Mouse (Mus musculus) thymus, postnatal 36 days (tissue): ENCODE measurements at regions not wholly inside any gene's neighbourhood (a gene's known extent, or its start where the extent isn't known, plus 50 kb on each side); places are given as distances from the start of the nearest gene placed in this dataset.

ENCODE experiments used
- DNase-seq, 2 experiments: peaks; one replicate each; pipeline ENCODE4 v3.0.0; 2022; ENCODE audit warnings: mixed read lengths in 2 of 2

DNA sequence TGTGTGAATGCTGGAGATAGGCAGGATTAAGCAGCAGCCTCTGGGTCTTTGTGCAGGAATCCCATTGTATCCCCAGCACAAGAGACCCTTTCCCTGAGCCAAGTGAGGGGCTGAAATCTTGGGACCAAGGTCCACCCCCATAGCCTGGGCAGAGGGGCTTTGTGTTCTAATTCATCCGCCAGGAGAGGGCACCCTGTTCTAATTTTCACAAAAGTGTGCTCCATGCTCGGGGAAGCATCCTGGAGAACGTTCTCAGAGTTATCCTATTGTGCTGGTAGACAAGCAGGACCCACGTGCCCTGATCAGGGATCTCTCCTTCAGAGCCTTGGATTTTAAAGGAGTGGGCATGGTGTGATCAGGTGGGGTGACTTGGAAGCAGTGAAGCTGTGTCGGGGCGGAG is 191.5 kb upstream of the 4931429L15Rik start:
- DNase-seq: no peak

DNA sequence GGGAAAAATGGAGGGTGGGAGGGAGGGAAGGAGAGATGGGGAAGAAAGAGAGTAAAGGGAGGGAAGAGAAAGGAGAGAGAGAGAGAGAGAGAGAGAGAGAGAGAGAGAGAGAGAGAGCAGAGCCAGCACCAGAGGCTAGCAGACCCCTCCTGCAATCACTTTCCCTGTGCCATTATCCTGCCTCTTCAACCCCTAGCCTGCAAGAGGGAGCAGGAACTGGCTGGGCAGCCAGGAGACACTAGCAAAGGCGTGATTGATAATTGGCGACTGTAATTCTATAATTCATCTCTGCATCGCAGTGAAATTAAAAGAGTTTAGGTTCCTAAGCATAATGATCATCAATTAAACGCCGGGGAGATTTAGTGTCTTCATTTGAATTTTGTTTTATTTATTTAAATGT is 190.1 kb upstream of the 4931429L15Rik start:
- no peak for DNase-seq

DNA sequence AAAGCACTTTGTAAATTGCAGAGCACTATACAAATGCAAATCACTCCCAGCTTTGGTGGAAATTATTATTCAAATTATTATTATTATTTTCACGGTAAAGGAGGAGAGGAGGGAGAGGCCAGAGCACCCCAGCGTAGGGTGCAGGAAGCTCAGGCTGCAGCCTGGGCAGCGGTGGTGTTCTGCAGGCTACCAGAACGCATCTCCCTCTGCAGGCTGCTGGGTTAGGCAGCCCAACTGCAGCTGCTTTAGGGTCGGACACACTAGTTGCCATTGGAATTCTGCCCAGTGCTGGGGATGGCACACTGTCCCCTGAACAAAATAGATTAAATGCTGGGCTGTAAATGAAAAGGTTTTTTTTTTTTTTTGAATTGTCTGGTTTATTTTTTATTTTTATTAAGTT is 189.7 kb upstream of the 4931429L15Rik start:
- DNase-seq: no peak

DNA sequence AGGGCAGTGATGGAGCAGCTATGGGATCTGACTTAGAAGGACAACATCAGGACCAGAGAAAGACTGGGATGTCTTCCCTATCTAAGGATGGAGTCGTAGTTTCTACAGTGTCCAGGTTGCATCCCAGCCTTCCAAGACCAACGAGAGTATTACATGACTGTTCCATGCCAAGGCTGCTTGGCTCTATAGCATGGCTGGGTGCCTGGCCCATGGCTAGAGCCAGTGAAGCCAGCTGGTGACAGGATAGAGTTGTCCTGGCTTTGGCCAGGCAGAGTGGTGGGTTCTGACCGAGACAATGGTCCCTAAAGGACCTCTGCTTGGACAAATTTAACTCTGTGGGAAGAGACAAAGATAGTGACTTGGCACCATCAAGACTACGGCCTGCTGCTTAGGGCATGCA is 187.2 kb upstream of the 4931429L15Rik start:
- no peak for DNase-seq

DNA sequence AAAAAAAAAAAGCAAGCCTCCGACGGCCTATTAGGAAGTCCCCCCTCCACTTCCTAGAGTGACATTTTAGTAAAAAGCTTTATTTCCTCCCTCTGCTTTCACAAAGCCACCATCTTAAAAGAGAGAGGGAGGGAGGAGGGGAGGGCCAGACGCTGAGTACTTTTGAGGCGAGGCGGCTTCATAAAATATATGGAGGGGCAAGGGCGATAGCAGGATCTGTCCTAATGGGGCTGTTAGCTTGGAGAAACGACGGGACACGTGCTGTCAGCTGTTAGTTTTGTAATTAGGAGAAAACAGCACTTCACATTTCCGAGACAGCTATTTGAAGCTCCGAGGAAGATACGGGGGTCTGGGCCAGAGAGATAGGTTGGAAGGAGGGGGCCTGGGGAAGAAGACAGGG is 184.8 kb upstream of the 4931429L15Rik start:
- no peak for DNase-seq

- no peak for DNase-seq
These were observed 184.3 kb upstream of the 4931429L15Rik start for GRCm38 (mm10) chr9:46504133-46504416.

- DNase-seq: no peak
These were observed 183.7 kb upstream of the 4931429L15Rik start for GRCm38 (mm10) chr9:46503321-46504132.

- no peak for DNase-seq
These were observed 179.6 kb upstream of the 4931429L15Rik start for GRCm38 (mm10) chr9:46499426-46499825.

DNA sequence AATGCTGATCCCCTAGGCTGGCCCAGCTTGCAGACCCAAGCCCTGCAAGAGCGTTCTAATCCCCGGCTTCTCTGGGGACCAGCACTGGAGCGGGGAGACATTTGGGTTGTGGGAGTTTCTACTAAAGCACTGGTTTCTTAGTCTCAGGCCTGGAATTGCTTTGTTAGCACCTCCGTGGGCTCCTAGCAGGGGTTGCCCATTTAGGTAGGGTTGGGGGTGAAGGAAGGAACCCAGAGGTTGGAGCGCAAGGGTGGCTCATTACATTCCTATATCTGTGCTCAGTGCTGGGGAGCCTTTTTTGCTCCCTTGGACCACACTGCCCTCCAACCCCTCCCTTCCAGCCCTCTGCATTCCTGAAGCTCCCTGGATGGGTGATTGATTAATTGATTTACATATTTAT is 179.1 kb upstream of the 4931429L15Rik start:
- DNase-seq: no peak

DNA sequence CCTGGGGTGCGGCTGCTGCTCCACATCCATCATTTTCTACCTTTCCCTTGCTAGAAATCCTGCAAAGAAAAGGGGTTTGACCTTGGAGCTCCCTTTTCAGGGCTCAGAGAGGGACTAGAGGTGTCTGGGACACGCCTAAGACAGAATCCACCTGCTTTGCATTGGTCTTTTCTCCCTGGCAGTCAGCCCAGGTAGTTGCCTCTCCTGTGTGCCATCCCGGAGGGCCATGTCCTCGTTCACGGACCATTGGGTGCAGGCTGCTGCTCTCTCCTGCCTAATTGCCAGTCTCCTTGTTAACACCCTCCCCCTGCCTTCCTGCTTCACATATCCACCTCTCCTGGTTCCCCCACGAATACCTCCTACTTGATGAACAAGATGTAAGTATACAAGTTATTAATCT is 175.5 kb upstream of the 4931429L15Rik start:
- DNase-seq: no peak

DNA sequence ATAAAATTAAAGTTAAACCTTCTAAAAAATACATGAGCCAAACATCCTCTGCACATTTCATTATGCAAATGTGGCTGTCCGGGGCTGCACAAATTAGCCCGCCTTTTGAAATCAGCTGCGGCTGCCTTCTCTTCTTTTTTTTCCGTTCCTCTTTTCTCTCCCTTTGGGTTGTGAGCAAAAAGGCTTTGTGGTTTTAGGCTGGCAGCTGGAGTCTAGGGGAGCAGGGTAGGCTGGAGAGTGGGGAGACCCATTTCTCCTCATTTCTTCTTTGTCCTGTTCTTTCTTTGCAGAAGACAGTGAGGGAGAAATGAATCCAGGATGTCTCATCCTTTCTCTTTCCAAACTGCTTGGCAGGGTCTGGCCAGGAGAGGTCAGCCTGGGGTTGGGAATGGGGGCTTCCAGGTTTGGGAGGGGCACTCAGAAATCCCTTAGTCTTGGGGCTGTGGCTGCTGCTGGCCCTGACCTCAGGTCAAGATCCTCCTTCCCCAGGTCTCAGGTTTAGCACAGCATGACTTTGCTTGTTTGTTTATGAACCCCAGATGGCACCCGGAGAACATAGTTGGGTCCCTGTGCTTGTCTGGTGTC is 163.2 kb upstream of the 4931429L15Rik start:
- no peak for DNase-seq

DNA sequence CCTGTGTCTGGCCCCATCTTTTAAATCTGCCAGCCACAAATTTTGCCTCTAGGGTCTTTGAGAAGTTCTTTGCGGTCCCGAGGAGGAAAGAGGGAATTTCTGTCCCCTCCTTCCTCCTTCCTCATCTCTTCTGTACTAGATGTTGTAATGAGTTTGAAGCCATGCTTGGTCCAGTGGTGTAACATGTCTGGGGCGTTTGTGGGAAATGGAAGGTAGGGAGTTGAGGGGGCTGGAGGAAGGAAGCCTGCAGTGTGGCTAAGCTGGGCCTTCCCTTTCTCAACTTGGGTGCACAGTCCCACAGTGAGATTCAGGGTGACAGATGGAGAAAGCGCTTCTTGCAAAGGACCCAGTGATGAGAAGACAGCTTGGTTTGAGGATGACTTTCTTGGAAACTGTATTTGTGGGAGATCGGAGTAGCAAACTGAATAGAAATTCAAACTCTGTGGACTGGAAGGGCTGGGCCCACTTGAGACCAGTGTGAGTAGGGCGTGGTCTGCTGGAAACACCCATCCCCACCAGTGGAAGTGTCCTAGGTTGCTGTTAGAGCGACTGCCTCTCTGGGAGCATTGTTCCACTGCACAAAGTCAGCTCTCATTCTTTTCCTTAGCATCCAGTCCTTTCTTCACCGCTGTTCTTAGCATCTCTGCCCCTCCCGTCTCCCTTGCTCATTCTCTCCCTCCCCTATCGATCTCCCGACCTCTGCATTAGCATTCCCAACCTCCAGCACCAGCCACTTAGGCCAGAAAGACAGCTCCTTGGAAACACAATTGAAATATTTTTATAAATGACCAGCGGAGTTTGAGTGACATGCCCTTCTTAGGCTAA is 162.5 kb upstream of the 4931429L15Rik start:
- no peak for DNase-seq

DNA sequence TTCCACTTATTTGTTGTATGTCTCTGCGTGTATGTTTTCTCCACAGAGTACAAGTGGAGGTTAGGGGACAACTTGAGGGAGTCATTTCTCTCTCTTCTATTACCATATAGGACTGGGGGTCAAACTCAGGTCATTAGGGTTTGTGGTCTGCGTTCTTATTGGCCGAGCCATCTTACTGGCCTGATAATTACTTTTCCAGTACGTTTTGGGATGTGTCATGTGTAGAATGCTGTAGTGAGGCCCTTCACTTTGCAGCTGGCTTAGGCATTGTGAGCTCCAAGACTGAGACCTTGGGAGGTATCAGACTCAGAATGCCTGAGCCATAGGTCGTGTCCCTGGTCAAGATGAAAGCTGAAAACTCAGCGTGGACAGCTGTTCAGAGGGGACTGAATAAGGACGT is 161.7 kb upstream of the 4931429L15Rik start:
- no peak for DNase-seq

DNA sequence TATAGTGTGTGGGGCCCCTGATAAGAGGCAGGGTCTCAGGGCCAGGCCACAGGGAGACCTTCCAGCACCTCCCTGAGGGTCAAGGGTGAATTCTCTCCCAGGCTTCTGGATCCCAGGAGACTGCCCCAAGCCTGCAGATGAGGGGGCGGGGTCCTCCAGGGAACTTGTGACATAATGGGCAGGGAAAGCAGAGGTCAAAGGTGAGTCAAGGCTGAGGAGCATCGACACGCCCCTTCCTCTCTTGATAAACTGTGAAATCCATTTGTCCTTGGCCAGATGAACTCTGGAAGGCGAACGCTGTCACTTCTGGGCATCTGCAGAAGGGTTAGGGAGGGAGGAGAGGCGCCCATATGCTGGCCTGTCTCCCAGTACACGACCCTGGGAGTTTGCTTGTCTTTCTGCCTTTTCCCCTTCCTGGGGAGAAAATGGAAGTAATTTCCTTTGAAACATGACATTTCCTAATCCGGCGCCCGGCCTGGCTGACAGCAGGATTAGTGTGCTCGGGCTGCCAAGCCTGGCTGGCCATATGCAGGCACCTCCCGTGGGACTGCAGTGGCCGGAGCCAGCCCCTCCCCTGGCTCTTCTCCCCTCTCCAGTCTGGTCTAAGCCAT is 160.4 kb upstream of the 4931429L15Rik start:
- DNase-seq: no peak

DNA sequence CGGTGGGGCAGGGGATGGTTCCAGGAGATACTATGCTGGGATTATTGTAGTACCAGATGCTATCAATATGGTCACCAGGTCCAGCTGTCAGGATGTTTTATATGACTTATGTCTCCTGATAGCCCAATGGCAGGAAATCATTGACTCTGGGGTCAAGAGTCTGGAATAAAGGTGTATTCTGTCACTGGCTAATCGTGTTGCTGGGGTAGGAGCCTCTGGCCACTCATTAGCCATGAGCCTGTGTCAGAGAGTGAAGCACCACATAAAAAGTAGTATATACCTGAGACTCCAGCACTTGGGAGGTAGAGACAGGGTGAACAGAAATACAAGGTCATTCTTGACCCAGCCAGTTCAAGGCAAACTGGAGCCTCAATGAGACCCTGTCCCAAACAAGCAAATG is 158.8 kb upstream of the 4931429L15Rik start:
- no peak for DNase-seq

GRCm38 (mm10) chr9:46476516-46476915 is 156.7 kb upstream of the 4931429L15Rik start:
- no peak for DNase-seq

DNA sequence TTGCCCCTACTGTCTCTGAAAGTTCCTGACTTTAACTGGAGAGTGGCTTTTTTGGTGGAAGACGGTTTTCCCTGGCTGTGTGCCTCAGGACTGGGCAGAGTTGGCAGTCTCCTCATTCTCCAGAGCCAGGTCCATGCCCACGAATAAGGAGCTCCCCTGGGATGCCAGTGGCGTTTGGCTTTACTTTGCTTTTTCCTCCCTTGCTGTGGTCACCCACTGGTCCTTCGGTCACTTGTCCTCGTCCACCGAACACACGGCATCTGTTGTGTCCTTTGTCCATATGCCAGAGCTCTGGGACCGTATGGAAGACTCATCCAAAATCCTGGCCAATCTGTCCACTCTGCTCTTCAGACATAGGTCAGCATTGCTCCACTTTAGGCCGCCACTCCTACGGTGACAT is 153.9 kb upstream of the 4931429L15Rik start:
- no peak for DNase-seq

DNA sequence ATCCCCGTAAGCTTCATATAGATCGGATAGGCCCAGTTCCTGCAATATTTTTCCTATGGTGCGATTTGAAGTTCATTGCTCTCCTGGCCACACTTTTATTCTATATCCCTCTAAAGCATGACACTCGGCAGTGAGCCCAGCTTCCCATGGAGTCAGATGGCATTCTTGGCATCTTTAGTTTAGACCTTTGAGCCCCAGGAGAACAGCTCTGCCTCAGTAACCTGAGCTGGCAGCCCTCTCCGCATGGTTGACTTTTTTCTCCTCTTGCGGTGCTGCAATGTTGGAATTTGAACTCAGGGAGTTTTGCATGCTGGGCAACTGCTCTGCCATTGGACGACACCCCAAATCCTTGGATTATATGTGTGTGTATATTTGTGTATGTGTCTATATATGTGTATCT is 149.7 kb upstream of the 4931429L15Rik start:
- no peak for DNase-seq

DNA sequence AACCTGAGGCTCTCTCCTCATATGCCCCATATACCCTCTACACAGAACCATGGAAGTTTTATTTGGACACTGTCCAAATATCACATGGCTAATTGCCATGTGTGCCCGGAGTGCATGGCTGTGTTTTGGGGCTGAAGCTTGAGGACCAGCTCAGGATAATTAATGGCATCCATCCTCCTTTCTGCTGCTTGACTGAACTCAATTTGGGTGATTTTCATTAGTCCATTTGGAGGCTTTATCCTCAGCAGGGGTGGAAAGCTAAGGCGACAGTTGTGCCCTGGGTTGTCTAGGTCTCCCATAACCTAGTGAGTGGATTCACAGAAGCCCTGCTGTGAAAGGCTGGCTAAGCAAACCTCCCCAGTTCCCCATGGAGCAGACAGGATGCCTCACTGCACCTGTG is 148.5 kb upstream of the 4931429L15Rik start:
- DNase-seq: no peak

GRCm38 (mm10) chr9:46467671-46468070 is 147.9 kb upstream of the 4931429L15Rik start:
- no peak for DNase-seq

GRCm38 (mm10) chr9:46462681-46463080 is 142.9 kb upstream of the 4931429L15Rik start:
- no peak for DNase-seq

DNA sequence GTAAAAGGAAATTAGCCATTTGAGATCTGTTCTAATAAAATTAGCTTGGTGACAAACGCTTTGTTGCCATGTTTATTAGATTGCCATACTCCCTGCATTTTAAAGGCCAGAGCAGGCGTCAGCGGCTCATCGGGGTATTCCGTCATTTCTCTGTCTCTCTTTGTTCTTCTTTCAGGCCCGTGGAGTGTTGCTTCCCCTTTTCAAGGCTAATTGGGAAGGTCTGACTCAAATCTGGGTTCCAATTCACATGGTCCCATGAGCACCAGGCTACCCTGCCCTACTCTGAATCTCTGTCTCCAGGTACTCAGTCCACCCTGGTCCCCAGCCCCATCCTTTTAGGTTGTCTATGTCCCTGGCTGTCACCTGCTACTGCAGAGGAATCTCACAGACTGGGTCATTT is 138.2 kb upstream of the 4931429L15Rik start:
- DNase-seq: no peak

DNA sequence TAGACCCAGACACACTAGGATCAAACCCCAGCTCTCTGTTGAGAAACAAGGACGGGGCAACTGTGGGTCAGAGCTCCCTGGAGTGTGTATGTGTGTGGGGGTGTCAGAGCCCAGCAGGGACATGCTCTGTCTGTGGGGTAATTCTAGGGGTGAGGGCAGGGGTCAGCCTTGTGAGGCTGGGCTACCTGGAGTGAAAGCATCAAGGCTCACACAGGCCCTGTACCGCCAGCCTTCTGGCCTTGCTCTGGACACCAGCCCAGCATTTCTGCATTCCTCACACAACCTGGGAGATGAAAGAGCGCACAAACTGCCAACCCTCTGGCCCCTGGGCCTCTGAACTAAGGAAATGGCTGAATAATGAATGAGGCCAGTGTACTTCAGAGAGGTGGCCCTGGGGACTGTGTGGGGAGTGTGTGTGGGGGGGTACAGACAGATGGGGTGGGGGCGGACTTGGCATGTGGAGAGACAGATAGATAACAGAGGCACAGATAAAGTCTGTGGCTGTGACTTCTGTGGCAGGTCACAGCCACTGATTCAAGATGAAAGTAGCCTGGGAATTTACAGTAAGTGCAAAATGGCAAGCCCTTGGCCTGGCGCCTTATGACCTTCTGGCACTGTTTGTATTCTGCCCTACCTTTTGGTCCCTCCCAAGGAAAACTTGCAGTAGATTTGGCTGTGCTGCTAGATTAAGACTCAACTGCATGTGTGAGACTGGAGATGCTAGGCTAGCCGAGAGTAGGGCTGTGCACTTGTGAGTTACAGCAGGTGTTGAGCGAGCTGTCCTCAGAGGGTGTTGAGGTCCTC is 135.2 kb upstream of the 4931429L15Rik start:
- DNase-seq: no peak
